Mouse (Mus musculus) midbrain, embryonic 10.5 days (tissue): ENCODE data around the gene Igsf21. TPM values are rescaled to one million over a fixed set of nuclear protein-coding genes. Genes with fewer than 3 reads are reported as not detected.

Source experiments
- DNase-seq: peaks from one replicate; pipeline ENCODE4 v3.0.0-alpha.2; 2017; ENCODE audit warnings: low spot score
- H3K27ac ChIP-seq: fragments of 300-500 bp; sonication (generic); replicated peaks from 2 replicates; pipeline ENCODE4 v1.5.1; 2016; ENCODE audit warnings: mild to moderate bottlenecking
- H3K27me3 ChIP-seq: fragments of 300-500 bp; sonication (generic); 2 replicates; pipeline ENCODE4 v1.6.1; 2016; ENCODE audit warnings: low read depth, mild to moderate bottlenecking; ENCODE audit not compliant: poor library complexity, severe bottlenecking
- H3K36me3 ChIP-seq: fragments of 300-500 bp; sonication (generic); 2 replicates; pipeline ENCODE4 v1.6.1; 2016; ENCODE audit warnings: mild to moderate bottlenecking, moderate library complexity
- H3K4me1 ChIP-seq: fragments of 300-500 bp; sonication (generic); 2 replicates; pipeline ENCODE4 v1.6.1; 2016
- H3K4me3 ChIP-seq: fragments of 300-500 bp; sonication (generic); 2 replicates; pipeline ENCODE4 v1.5.1; 2016; ENCODE audit warnings: mild to moderate bottlenecking, moderate library complexity
- H3K9me3 ChIP-seq: fragments of 300-500 bp; sonication (generic); replicated peaks from 2 replicates; pipeline ENCODE4 v1.6.1; 2016; ENCODE audit warnings: mild to moderate bottlenecking
- WGBS: fragments of 180-500 bp; shearing (Covaris S2); methylation state at CpG from one replicate; pipeline ENCODE4 v1.1.7; 2016; 5-methylcytosine and 5-hydroxymethylcytosine counted together
- polyA plus RNA-seq: library from polyadenylated mRNA; unstranded; fragments of >200 nt; fragmentation: Nextera tagmentation; extraction: Ambion mirVana; gene quantifications from 2 replicates; pipeline ENCODE4 v1.2.1, GENCODE M21; 2016

The Igsf21 gene
- polyA plus RNA-seq, 1 experiment from 2014 or later = 9.5 TPM

- Histone ChIP-seq H3K9me3 (no peaks in the 10 kb centered on the region), H3K36me3 (no peaks in the 10 kb centered on the region), H3K27ac (peak overlapping the region; percentile 30; the same call in 1 of the 2 replicates), H3K27me3 (peaks cover 12% of the 10 kb centered on the region; the same call in 1 of the 2 replicates), H3K4me3 (no peak overlapping the region), H3K4me1 (peaks cover 29% of the 10 kb centered on the region)
- 78% methylated on average over 12 of the region's 12 CpGs for WGBS
- DNase-seq = no peak
Measured at GRCm38 (mm10) chr4:140173084-140173483, 73.5 kb downstream of the Igsf21 start.

- Histone ChIP-seq H3K9me3 (no peaks in the 10 kb centered on the region), H3K4me3 (no peak overlapping the region), H3K4me1 (peaks cover 34% of the 10 kb centered on the region), H3K27me3 (peaks cover 12% of the 10 kb centered on the region; the same call in 1 of the 2 replicates), H3K27ac (no peak overlapping the region), H3K36me3 (no peaks in the 10 kb centered on the region)
- DNase-seq = no peak
- WGBS = 79% methylated on average over 1 of the region's 1 CpGs
Measured at GRCm38 (mm10) chr4:140171917-140172316, 74.7 kb downstream of the Igsf21 start.

DNA sequence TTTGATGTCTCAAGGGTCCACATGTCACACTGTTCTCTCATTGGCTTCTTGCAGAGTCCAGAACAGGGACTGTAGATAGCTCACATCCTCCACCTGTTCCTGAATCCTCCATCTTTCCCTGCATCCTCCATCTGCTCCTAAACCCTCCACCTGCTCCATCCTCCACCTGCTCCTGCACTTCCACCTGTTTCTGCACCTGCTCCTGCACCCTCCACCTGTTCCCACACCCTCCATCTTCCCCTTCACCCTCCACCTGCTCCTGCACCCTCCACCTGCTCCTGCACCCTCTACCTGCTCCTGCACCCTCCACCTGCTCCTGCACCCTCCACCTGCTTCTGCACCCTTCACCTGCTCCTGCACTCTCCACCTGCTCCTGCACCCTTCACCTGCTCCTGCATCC lies 75.4 kb downstream of the Igsf21 start:
- peaks cover 12% of the 10 kb centered on the region; the same call in 1 of the 2 replicates for H3K27me3 ChIP-seq
- no peak overlapping the region for H3K27ac ChIP-seq
- DNase-seq = no peak
- no peak overlapping the region for H3K4me3 ChIP-seq
- H3K4me1 ChIP-seq = peaks cover 34% of the 10 kb centered on the region
- H3K36me3 ChIP-seq = no peaks in the 10 kb centered on the region
- H3K9me3 ChIP-seq = no peaks in the 10 kb centered on the region

- H3K9me3 ChIP-seq = 0 out of 2 replicates have a peak, but pooled peaks cover 3% of the 10 kb centered on the region
- DNase-seq = no peak
- 91% methylated on average over 7 of the region's 7 CpGs for WGBS
- H3K4me1 ChIP-seq = peaks cover 15% of the 10 kb centered on the region
- H3K4me3 ChIP-seq = no peak overlapping the region
- H3K27ac ChIP-seq = no peak overlapping the region
- no peaks in the 10 kb centered on the region for H3K36me3 ChIP-seq
- peaks cover 6% of the 10 kb centered on the region; the same call in 1 of the 2 replicates for H3K27me3 ChIP-seq
Measured at GRCm38 (mm10) chr4:140165851-140166250, 80.7 kb downstream of the Igsf21 start.

GRCm38 (mm10) chr4:140164662-140165061 lies 81.9 kb downstream of the Igsf21 start:
- Histone ChIP-seq H3K4me3 (no peak overlapping the region), H3K9me3 (0 out of 2 replicates have a peak, but pooled peaks cover 3% of the 10 kb centered on the region), H3K27me3 (no peaks in the 10 kb centered on the region), H3K27ac (no peak overlapping the region), H3K36me3 (no peaks in the 10 kb centered on the region), H3K4me1 (peaks cover 15% of the 10 kb centered on the region)
- no peak for DNase-seq
- WGBS = 86% methylated on average over 9 of the region's 9 CpGs

DNA sequence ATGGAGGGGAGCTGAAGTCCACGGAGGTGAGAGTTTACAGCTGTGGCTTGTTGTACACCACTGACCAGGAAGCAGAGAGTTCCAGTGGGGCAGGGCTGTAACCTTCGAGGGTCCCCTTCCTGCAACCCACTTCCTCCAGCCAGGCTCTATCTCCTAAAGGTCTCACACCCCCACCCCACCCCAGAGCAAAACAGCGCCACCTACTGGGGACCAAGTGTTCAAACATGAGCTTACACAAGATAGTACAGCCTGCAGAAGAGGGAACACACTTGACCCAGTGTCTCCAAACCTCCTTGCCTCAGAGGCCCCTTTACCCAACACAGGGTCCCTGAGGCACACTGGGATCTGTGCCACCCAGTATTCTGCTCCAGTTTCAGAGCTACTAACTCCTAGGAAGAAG lies 87.0 kb downstream of the Igsf21 start:
- peak; percentile 35 for DNase-seq
- H3K36me3 ChIP-seq = no peaks in the 10 kb centered on the region
- 0 out of 2 replicates have a peak, but pooled peaks cover 3% of the 10 kb centered on the region for H3K9me3 ChIP-seq
- no peak overlapping the region for H3K4me3 ChIP-seq
- H3K27me3 ChIP-seq = no peaks in the 10 kb centered on the region; the same call in 1 of the 2 replicates
- H3K4me1 ChIP-seq = peaks cover 18% of the 10 kb centered on the region
- H3K27ac ChIP-seq = no peak overlapping the region
- WGBS = 47% methylated on average over 3 of the region's 3 CpGs

GRCm38 (mm10) chr4:140154899-140155463 lies 91.6 kb downstream of the Igsf21 start:
- no peak overlapping the region for H3K4me3 ChIP-seq
- no peak for DNase-seq
- H3K9me3 ChIP-seq = no peaks in the 10 kb centered on the region
- peaks cover 29% of the 10 kb centered on the region for H3K4me1 ChIP-seq
- peaks cover 4% of the 10 kb centered on the region; the same call in 1 of the 2 replicates for H3K27me3 ChIP-seq
- peak overlapping the region; percentile 79 for H3K27ac ChIP-seq
- 66% methylated on average over 5 of the region's 5 CpGs for WGBS
- H3K36me3 ChIP-seq = no peaks in the 10 kb centered on the region

DNA sequence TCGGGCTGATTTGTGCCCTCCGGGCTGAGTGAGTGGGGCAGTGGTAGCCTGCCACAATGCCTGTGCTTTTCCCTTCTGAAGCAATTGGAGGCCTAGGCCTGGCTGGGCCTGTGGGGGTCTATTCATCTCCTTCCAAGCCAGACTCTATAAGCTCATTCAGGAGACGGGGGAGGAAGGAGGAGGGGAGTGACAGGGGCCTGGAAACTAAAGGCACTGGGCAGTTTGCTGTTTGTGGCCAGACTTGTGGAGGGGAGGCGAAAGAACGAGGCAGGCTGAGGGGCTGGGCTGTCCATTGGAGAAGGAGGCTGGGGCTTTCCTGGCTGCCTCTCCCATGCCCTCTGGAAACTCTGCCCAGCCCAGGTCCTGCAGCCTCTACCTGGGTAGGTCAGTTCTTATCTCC lies 92.1 kb downstream of the Igsf21 start:
- Histone ChIP-seq H3K36me3 (no peaks in the 10 kb centered on the region), H3K4me3 (no peak overlapping the region), H3K9me3 (no peaks in the 10 kb centered on the region), H3K4me1 (peaks cover 29% of the 10 kb centered on the region), H3K27me3 (peaks cover 4% of the 10 kb centered on the region; the same call in 1 of the 2 replicates), H3K27ac (peak overlapping the region; percentile 79)
- WGBS = 23% methylated on average over 5 of the region's 5 CpGs
- DNase-seq = peak; percentile 47

- 69% methylated on average over 9 of the region's 9 CpGs for WGBS
Measured at GRCm38 (mm10) chr4:140153711-140154114, 92.9 kb downstream of the Igsf21 start.

GRCm38 (mm10) chr4:140153101-140153500 lies 93.5 kb downstream of the Igsf21 start:
- H3K27ac ChIP-seq = no peak overlapping the region
- peaks cover 31% of the 10 kb centered on the region for H3K4me1 ChIP-seq
- H3K36me3 ChIP-seq = no peaks in the 10 kb centered on the region
- no peaks in the 10 kb centered on the region for H3K9me3 ChIP-seq
- WGBS = 35% methylated on average over 7 of the region's 7 CpGs
- DNase-seq = peak; percentile 70
- no peak overlapping the region for H3K4me3 ChIP-seq
- peaks cover 4% of the 10 kb centered on the region; the same call in 1 of the 2 replicates for H3K27me3 ChIP-seq

More at GRCm38 (mm10) chr4:140153711-140154114, 92.9 kb downstream of the Igsf21 start:
- H3K27ac ChIP-seq = peak overlapping the region; percentile 79; the same call in 1 of the 2 replicates
- no peak for DNase-seq
- H3K9me3 ChIP-seq = no peaks in the 10 kb centered on the region
- H3K4me1 ChIP-seq = peaks cover 29% of the 10 kb centered on the region
- H3K4me3 ChIP-seq = no peak overlapping the region
- peaks cover 4% of the 10 kb centered on the region; the same call in 1 of the 2 replicates for H3K27me3 ChIP-seq
- H3K36me3 ChIP-seq = no peaks in the 10 kb centered on the region

DNA sequence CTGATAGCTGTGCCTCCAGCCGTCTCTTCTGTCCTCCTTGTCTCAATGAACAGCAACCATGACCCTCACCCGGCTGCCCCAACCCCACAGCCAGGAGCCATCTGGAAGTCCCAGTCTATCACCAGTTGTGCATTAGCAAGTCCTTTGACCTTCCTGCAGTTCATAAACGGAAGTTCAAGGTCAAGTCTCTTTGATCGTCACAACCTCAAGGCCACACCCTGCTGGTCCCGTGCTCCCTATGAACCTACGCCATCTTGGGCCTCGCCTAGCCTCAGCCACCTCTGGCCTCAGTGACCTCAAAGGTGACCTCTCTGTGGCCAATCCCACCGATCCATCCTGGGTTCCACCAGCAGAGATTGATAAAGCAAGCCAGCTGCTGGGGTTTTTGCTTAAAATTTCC lies 96.9 kb downstream of the Igsf21 start:
- Histone ChIP-seq H3K36me3 (no peaks in the 10 kb centered on the region), H3K4me3 (no peak overlapping the region), H3K27me3 (0 out of 2 replicates have a peak, but pooled peaks cover 4% of the 10 kb centered on the region), H3K9me3 (no peaks in the 10 kb centered on the region), H3K4me1 (peaks cover 31% of the 10 kb centered on the region), H3K27ac (no peak overlapping the region)
- 90% methylated on average over 8 of the region's 8 CpGs for WGBS
- DNase-seq = no peak

DNA sequence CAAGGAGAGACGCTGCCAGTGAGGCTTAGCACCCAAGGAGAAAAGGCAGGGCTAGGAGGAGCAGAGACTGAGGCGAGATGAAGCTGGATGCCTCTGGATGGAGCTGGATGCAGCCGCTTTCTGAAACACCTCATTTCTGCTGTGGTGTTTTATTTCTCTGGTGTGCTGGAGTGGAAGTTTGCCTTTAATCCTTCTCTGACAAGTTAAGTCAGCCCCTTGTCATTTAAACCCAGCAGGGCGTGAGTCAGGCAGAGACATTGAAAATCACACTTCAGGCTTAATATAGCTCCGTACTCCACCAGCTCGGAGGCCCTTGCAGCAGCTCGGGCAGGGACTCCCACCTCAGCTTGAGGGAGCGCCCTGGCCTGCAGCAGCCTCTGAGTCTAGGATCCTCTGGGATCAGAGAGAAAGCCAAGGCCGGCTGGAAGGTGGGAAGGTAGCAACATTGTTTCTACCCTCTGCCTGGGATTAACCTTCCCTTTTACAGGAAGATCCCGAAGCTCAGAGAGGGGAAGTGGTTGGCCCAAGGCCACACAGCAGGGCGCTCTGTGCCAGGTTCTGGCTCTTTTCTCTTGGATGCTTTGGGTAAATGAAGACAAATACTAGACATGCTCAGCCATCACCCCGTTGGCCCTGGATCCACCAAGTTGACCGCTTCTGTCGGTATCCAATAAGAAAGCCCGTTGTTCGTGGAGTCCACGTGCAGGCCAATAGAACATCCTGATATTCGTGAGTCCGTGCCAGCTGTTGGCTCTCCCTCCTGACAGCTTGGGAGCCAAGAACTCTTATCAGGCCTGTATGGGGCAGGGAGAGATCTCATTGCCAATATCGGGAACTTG lies 98.5 kb downstream of the Igsf21 start:
- 79% methylated on average over 20 of the region's 20 CpGs for WGBS

More for the DNA sequence above, 98.5 kb downstream of the Igsf21 start:
- no peak for DNase-seq
- no peak overlapping the region for H3K4me3 ChIP-seq
- H3K27ac ChIP-seq = no peak overlapping the region; the same call in 1 of the 2 replicates
- H3K27me3 ChIP-seq = 0 out of 2 replicates have a peak, but pooled peaks cover 4% of the 10 kb centered on the region
- no peaks in the 10 kb centered on the region for H3K36me3 ChIP-seq
- H3K9me3 ChIP-seq = peaks cover 6% of the 10 kb centered on the region
- peaks cover 14% of the 10 kb centered on the region for H3K4me1 ChIP-seq
